Mouse (Mus musculus) adrenal gland, adult 18-20 months (tissue): Measurements from ENCODE around the gene Hoxa9. TPM values are rescaled to one million over a fixed set of nuclear protein-coding genes. Genes with fewer than 3 reads are reported as not detected.

ENCODE experiments used
- DNase-seq, 2 experiments: peaks; one replicate each; pipeline ENCODE4 v3.0.0; 2021 to 2022; ENCODE audit warnings: low spot score in 2 of 2
- microRNA-seq, 2 experiments: library from miRNA; unstranded; fragments of <30 nt; microRNA quantifications; one replicate each; pipeline ENCODE4 v1.2.0; 2021; ENCODE audit warnings: borderline number of aligned reads in 2 of 2
- total RNA-seq, 2 experiments: library from RNA; stranded (reverse); gene quantifications; 1 replicate in 1 of 2; 2 replicates in 1 of 2; pipeline ENCODE4 v1.2.3; 2021

Hoxa9 gene
- total RNA-seq, 2 experiments from 2014 or later = 0.19 to 0.30 TPM

DNA sequence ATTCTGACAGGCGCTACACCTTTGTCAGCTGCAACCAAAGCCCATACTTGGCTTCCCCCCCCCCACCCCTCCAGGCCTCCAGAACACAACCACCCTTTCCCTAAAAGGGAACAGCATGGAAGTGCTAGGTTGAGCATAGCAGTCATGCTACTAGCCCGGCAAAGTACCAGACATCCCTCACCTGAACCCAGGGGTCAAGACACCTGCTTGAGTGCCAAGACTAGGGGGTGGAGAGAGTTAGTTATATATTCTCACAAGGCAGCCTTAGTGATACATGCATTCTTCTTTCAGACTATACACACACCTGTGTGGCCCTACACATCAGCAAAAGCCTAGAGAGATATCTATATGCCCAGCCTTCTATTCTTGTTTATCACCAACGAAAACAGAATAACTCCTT lies 45.1 kb downstream of the Hoxa9 start:
- peak in 1 of 2 experiments; percentile 15 for DNase-seq

DNA sequence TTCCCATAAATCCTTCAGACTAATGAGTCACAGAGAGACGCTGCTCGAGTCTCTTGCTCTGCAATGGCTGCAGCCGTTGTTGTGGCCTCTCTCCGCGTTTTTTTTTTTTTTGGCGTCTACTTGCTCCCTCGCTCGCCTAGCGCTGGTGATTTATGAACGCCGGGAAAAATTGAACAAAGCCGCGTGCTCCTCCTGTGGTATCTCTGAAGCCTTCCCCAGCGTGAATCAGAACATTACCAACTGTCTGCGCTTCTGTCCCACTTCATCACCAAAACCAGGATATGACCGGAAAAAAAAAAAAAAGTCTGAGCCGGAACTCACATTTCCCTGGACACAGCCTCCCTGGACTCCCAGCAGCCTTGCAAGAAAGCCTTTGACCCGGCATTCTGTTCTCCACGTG lies 45.7 kb downstream of the Hoxa9 start:
- peak in 1 of 2 experiments; percentile 22 for DNase-seq

DNA sequence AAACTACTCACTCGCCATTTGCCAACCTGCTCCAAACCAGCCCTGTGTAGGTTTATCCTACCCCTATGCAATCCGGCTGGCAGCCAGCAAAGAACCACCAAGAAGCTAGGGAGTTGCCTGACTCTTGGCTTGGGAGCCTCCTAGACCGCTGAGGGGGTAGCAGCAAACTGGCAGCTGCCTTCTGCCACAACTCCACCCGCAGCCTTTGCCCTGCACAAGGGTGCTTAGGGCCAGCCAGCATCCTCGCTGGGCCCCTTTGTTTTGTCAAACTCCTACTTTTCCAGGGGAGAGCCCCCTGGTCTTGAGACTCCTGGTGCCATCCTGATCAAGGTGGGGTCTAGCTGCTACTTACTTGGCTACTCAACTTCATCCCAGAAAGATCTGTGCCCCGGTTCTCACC lies 46.2 kb downstream of the Hoxa9 start:
- DNase-seq = peak in 1 of 2 experiments; percentile 23

DNA sequence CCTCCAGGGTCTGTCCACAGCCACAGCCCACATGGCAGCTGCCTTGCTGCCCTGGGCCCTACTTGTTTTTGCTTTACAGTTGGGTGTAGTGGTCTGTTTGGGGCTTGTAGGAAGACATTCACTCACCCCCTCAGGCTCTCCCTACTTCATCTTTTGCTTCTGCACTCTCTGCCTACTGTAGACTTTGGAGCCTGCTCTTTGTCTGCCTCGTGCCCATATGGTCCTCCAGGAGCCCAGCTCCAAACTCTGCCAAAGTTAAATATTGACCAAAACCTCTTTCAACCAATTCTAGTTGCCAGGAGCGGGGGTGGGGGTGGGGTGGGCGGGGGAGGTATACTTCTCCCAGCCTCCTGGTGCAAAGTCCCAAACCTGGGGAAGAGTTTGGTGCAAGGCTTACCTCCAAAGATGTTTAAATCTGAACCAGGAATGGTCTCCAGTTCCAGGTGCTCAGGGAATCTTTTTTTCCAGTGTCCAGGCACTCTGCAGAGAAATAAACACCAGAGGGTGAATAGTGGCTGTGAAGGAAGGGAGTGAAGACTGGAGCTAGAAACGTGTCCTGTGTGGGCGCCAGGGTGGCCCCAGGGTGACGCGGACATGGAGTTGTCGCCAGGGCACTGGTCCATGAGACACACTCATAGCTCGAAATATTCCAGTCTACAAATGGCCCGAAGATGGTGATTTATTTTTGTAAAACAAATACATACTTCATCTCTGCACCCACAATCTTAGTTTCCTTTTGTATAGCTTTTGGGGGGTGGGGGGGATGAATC lies 47.4 kb downstream of the Hoxa9 start:
- DNase-seq = peak in 1 of 2 experiments; percentile 24

DNA sequence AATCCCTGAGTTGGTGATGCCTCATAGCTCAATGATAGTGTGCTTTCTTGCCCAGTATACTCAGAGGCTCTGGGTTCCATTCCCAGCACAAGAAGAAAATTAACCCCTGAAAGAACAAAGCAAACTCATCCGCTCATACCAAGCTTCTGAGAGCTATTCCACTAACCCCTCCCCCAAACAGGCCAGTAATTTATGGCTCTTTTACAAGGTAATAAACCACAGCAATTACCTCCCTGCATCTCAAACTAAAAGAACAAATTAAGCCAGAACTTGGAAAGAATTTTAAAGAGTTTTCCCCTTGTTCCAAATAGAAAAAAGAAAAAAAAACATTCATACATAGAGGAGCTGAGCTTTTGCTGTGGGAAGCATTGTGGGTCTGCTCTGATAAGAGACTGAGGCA lies 48.1 kb downstream of the Hoxa9 start:
- DNase-seq = no peak

DNA sequence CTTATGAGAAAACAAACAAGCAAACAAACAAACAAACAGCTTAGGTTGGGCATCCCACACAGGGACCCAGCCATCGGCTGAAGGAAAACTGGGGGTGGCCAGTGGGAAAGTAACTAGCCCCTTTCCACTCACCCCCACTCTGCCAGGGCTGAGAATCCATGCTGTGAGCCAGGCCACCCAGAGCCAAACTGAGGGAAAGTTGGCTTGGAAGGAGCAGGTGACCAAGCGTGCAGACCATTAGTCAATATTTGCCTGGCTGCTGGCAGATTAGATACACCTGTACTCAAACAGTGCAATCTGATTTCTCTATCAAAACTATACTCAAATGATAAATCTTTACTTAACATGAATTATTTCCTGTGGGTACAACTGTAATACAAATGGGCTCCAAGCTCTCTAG lies 48.9 kb downstream of the Hoxa9 start:
- DNase-seq = no peak

DNA sequence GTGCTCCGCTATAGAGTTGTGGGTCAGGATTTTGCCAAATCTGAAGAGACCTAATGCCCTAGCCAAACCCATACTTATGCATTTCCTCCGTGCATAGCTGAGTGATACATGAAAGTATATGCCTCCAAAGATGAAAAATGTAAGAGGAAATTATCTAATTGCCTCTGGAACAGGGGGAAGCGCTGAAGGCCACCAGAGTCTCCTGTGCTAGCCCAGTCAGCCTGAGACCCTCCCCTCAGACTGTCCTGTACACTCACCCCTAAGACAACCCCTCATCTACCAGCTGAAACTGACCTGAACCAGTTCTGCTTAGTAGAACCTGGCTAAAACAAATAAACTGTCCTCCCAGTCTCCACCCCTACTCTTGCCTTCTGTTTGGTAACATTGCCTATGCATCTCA lies 50.2 kb downstream of the Hoxa9 start:
- DNase-seq = no peak

DNA sequence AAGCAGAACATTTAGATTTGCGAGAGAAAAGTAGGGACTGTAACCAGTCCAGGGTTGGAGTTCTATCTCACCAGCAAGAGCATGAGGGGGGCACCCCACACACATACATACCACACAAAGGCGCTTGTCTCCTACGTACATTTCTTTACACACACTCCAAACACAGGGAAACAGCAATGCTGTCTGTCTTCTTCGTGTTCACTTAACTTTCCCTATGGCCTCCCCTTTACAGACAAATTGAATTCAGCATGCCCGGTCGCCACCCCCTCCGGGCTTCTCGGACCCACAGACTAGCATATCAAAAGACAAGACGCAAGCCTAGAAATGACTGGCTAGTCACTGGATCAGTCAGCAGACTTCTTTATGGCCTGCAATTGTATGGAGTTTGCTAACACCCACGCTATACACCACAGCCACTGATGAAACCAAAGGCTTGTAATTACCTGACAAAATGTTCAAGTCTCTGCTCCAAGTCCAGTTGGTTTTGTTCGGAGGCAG lies 50.6 kb downstream of the Hoxa9 start:
- peak in 1 of 2 experiments; percentile 17 for DNase-seq

DNA sequence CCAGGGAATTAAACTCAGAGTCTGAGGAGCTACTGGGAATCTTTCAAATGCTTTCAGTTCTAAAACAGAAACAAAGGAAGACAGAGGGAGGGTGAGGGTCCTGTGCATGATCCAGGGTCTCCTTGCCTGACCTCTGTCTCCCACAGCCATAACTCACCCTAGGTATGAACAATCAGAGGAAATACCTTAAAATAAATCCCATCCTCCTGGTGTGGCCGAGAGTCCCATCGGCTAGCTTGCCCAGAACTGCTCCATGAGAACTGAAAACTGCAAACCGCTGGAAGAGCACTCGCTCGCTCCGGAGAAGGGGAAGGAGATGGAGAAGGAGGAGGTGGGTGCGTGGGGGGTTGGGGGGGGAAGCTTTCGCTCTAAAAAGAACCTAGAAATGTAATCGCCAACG lies 51.2 kb downstream of the Hoxa9 start:
- DNase-seq = peak in 1 of 2 experiments; percentile 17

DNA sequence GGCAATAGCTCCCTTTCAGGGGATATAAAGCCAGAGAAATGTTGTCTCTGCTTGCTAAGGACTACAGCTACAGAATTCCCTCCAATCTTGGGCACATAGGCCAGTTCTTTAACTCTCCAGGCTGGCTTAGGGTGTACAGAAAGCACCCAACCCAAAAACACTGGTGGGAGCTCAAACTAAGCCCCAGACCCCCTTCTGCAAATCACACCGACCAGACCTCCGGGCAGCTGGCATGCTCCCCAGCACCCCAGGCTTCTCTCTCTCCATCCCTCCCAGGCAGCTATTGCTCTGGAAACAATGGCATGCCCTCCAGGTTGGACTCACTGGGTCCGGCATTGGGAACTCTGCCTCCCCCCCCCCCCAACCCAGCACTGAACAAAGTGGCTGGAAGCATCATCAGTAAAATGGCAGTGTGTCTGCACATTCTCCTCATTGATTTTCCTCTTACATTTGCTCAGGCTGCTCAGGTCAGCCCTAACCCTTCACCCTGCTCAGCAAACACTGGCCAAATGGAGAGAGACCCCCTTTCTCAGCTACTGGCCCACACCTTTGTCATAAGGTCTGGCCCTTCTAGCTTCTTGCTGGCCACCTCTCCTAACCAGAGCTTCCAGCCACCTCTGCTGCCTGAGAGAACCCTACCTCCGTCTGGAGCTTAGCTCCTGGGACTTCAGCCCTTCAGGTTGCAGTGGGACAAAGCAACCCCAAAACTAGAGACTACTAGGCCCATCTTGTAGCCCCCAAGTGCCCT lies 51.8 kb downstream of the Hoxa9 start:
- peak in 1 of 2 experiments; percentile 15 for DNase-seq

DNA sequence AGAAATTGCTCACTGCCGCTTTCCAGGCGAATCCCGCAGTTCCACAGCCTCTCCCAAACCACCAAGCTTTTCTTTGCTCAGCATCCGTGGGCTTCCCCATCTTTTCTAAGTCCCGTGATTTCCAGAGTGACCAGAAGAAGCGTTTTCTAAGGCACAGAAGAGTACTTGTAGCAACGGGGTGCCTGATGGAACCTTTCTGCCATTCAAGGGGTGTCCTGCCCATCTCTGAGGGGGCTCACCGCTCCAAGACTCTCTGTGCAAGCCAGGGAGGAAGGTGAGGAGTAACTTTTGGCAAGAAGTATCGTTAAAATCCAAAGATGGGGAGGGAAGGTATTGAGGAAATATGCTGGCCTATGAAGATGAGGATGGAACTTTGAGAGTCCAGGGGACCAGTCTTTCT lies 53.1 kb downstream of the Hoxa9 start:
- no peak for DNase-seq

DNA sequence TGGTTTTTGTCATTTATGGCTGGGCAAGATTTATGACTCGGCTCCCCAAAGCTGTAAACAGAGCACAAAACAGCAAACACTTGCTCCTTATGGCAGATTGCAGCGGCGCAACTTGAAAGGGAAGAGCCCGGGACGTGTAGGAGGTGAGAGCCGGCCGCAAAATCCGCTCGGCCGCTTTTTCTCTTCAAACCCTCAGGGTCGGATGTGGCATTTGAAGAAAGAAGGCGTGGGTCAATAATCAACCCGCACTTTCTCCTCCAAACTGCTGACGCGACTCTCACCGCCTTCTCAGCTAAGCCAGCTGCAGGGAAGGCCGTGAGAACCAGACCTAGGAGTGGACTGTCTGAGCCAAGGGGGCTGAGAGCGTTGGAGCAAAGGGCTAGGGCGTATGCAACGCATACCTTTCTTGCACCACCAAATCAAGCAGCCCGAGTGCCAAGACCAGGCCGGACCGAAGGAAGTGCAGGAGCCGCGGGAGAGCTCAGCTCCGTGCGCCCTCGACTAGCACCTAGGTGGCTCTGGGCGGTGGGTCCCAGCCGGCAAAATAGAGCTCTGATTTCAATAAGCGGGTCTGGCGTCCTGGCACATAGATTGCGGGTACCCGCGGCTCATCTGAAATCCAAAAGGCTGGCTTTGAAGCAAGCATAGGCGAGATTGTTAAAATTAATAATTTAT lies 53.7 kb downstream of the Hoxa9 start, which contains the start of gene 5730596B20Rik:
Gene 5730596B20Rik, plus strand, starts transcription at position 438 of the 675 bp plus-strand sequence.
- no peak for DNase-seq

DNA sequence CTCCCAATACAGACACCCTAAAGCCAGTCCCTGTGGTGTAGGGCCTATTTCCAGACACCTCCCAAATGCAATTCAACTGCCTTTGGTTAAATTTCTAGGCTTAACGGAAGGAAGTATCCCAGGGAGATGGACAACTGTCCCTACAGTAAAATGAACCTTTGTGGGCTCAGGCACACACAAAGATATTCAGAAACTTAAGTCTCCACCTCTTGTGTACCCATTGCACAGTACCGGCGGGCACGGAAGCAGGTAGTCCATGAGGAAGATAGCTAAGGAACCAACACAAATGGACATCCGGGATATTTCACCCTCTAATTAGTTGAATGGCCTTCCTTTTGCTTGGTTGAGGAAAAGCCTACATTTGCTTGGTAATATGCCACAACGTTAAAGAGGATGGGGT lies 54.5 kb downstream of the Hoxa9 start:
- no peak for DNase-seq

DNA sequence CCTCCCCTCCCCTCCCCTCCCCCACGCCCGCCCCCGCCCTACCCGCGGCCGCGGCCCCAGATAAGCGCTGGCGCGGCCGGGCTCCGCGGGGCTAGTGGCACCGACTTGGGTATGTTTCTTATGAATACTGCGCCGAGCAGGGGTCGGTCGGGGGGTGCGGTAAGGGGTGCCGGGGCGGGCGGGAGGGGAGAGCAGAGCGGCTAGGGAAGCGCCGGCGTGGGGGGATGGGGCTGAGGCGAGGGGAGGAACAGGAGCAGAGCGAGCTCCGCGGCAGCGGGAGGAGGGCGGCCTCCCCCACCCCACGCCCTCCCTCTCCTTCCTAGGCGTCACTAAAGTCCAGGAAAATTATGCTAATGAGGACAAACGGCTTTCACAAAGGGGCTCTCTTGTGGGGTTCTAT lies 55.0 kb downstream of the Hoxa9 start:
- DNase-seq = peak in 1 of 2 experiments; percentile 51

DNA sequence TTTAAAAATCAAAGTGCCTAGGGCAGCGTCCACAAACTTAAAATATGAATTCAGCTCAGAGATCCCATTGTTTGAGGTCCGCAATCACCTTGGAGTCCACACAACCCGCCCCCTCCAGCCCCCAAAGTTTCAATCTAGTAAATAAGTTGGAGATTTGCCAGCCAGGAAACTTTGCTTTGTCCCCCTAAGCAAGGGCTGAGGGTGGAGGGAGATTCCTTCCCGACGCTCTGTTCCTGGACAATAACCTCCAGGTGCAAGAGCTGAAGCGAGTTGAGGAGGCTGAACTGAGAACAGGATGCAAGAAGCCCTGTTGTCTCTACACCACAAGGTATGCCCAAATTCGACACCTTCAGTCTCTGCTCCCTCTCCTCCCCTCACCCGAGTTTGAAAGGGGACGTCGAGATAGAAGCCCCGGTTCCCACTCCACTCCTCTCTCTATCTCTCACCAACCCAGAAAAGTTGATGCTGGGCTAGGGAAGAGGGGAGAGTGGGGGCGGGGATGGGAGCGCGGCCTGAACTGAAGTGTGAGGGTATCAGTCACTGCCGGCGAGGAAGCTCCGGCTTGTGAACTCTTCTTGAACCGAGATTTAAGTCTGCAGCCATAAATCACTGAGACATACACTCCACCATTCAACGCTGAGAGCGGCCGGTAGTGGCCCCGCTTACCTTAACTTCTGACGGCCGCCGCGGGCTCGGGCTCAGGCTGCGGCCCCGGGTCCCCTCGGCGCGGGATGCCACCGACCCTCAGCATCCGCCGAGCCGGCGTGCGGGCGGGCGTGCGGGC lies 55.7 kb downstream of the Hoxa9 start:
- DNase-seq = no peak

DNA sequence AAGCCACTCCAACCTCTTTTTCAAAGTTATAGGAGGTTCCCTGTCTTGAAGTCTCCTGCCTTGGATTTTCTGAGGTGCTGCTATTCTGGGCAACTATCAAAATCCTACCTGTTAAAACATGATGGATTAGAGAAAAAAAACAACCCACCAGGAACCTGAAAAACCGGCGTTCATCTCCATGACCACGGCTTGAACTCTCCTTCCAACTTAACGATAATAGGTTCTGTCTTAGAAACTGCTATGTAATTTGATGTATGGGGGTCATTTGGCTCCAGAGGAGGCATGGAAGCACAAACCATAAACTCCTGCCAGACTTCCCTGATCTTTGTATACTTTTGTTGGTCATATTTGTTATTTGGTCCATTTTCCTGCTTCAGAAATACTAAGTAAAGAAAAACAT lies 57.2 kb downstream of the Hoxa9 start:
- DNase-seq = no peak

Small RNA genes lying within 50 kb of the gene (microRNA-seq; reads per million reads assigned to microRNA genes)
- 296 to 363 reads per million in 2 experiments for gene Mir196b

Other genes with a start within 250 kb of the Hoxa9 start
- 10 to 100 TPM; 43.6 to 59.0 TPM for gene Skap2, start 218.5 kb downstream of the Hoxa9 start, total RNA-seq
- gene Hoxa1, start 72.8 kb downstream of the Hoxa9 start, total RNA-seq = under 1 TPM; 0.29 to 0.43 TPM
- 1 to 10 TPM in 1 of 2 experiments, under 1 TPM in 1; 0.96 to 1.3 TPM for gene Hoxa2, start 66.3 kb downstream of the Hoxa9 start, total RNA-seq
- under 1 TPM; 0.13 to 0.33 TPM for gene 5730596B20Rik, start 53.6 kb downstream of the Hoxa9 start, total RNA-seq
- 1 to 10 TPM; 1.8 to 3.1 TPM for gene Hoxa4, start 39.3 kb downstream of the Hoxa9 start, total RNA-seq
- 10 to 100 TPM; 13.3 to 20.2 TPM for gene Hoxa5, start 26.5 kb downstream of the Hoxa9 start, total RNA-seq
- 1 to 10 TPM; 1.9 to 4.7 TPM for gene Hoxa6, start 22.4 kb downstream of the Hoxa9 start, total RNA-seq
- 1 to 10 TPM; 2.8 to 4.0 TPM for gene Hoxa3, start 17.8 kb downstream of the Hoxa9 start, total RNA-seq
- gene Gm28308, start 17.8 kb downstream of the Hoxa9 start, total RNA-seq = not detected
- 10 to 100 TPM; 15.1 to 19.3 TPM for gene Hoxa7, start 9.2 kb downstream of the Hoxa9 start, total RNA-seq
- under 1 TPM in 1 of 2 experiments, not detected in 1; 0.13 TPM for gene Hoxa10, start 9.8 kb upstream of the Hoxa9 start, total RNA-seq
- not detected for gene Hoxa11, start 14.7 kb upstream of the Hoxa9 start, total RNA-seq
- not detected for gene Hoxa13, start 29.8 kb upstream of the Hoxa9 start, total RNA-seq
- not detected for gene Evx1, start 82.4 kb upstream of the Hoxa9 start, total RNA-seq